Mouse (Mus musculus) stomach, embryonic 15.5 days (tissue): ENCODE data around the gene Tent5d. TPM values are rescaled to one million over a fixed set of nuclear protein-coding genes. Genes with fewer than 3 reads are reported as not detected.

Experiments
- polyA plus RNA-seq: library from polyadenylated mRNA; unstranded; fragments of >200 nt; fragmentation: Nextera tagmentation; extraction: Ambion mirVana; gene quantifications from 2 replicates; pipeline ENCODE4 v1.2.1, GENCODE M21; 2015

The Tent5d gene
- polyA plus RNA-seq, 1 experiment from 2014 or later = 0.10 TPM

Other genes starting within 250 kb of the Tent5d start
- not detected in 2 replicates for gene Tbx22, start 124.6 kb upstream of the Tent5d start, polyA plus RNA-seq
- 13.4 and 13.9 TPM in 2 replicates for gene 2610002M06Rik, start 23.7 kb downstream of the Tent5d start, polyA plus RNA-seq
- gene Gm732, start 155.9 kb downstream of the Tent5d start, polyA plus RNA-seq = not detected in 2 replicates